Mouse (Mus musculus) c-Kit-positive CD71-negative TER-119-negative erythroid progenitor cells, embryonic 14.5 days (primary cell): Measurements from ENCODE around the gene Prr3.
"Not testable (repeated sequence)": the region's sequence is repeated elsewhere in the genome, so short reads cannot be mapped to it uniquely, and the experiment has no call there.

ENCODE experiments used
- DNase-seq: peaks from one replicate; pipeline ENCODE4 v3.0.0-alpha.2; 2013; ENCODE audit warnings: low read depth

The Prr3 gene

GRCm38 (mm10) chr17:35979401-35980362 is at the start of gene Prr3, which contains the start of gene Gnl1:
Prr3 (minus strand) TSS chr17:35980236.
Gnl1 (plus strand) TSS chr17:35979851.
- DNase-seq: peak; percentile 80

- DNase-seq: no peak
These were observed 49.0 kb upstream of the Prr3 start for GRCm38 (mm10) chr17:36028879-36029619.

- DNase-seq: no peak
These were observed 47.6 kb upstream of the Prr3 start for GRCm38 (mm10) chr17:36027663-36028062.

- no peak for DNase-seq
These were observed 45.9 kb upstream of the Prr3 start for GRCm38 (mm10) chr17:36025901-36026300.

- no peak for DNase-seq
These were observed 45.2 kb upstream of the Prr3 start for GRCm38 (mm10) chr17:36025197-36025596.

- DNase-seq: no peak
These were observed 43.9 kb upstream of the Prr3 start for GRCm38 (mm10) chr17:36023710-36024654.

GRCm38 (mm10) chr17:36022922-36023321 is 42.9 kb upstream of the Prr3 start:
- no peak for DNase-seq

GRCm38 (mm10) chr17:36022098-36022497 is 42.1 kb upstream of the Prr3 start:
- DNase-seq: no peak

- no peak for DNase-seq
These were observed 41.3 kb upstream of the Prr3 start for GRCm38 (mm10) chr17:36021309-36021708.

GRCm38 (mm10) chr17:36020191-36021073 is 40.4 kb upstream of the Prr3 start, which contains the start of gene H2-T24:
H2-T24 (minus strand) TSS chr17:36020560.
- no peak for DNase-seq

- no peak for DNase-seq
These were observed 39.5 kb upstream of the Prr3 start for GRCm38 (mm10) chr17:36019519-36019918.

GRCm38 (mm10) chr17:36018979-36019378 is 38.9 kb upstream of the Prr3 start:
- DNase-seq: no peak

- DNase-seq: no peak
These were observed 37.0 kb upstream of the Prr3 start for GRCm38 (mm10) chr17:36017046-36017445.

GRCm38 (mm10) chr17:36014977-36015376 is 34.9 kb upstream of the Prr3 start:
- DNase-seq: no peak

- DNase-seq: not testable (repeated sequence)
These were observed 24.4 kb upstream of the Prr3 start for GRCm38 (mm10) chr17:36004409-36004808.

- DNase-seq: no peak
These were observed 23.3 kb upstream of the Prr3 start for GRCm38 (mm10) chr17:36003331-36003730.

GRCm38 (mm10) chr17:36001966-36002365 is 21.9 kb upstream of the Prr3 start:
- DNase-seq: no peak

GRCm38 (mm10) chr17:36001121-36001897 is 21.3 kb upstream of the Prr3 start:
- DNase-seq: no peak

GRCm38 (mm10) chr17:36000349-36000748 is 20.3 kb upstream of the Prr3 start:
- DNase-seq: no peak

- DNase-seq: no peak
These were observed 19.3 kb upstream of the Prr3 start for GRCm38 (mm10) chr17:35999356-35999755.
